Mouse (Mus musculus) thymus, adult 2 months (tissue): ENCODE data around the gene Angel1. TPM values are rescaled to one million over a fixed set of nuclear protein-coding genes. Genes with fewer than 3 reads are reported as not detected.

Source experiments
- DNase-seq: peaks from one replicate; pipeline ENCODE4 v3.0.0; 2021
- H3K27ac ChIP-seq: fragments of 200-500 bp; 2 replicates; pipeline ENCODE4 v1.5.1; 2012; ENCODE audit warnings: low read length, control low read depth; ENCODE audit not compliant: control insufficient read depth, insufficient read depth
- H3K27me3 ChIP-seq: fragments of 200-500 bp; 2 replicates; pipeline ENCODE4 v1.6.1; 2012; ENCODE audit warnings: mild to moderate bottlenecking, low read length, moderate library complexity, mixed read lengths; ENCODE audit not compliant: control insufficient read depth, insufficient read depth
- H3K36me3 ChIP-seq: fragments of 200-500 bp; 2 replicates; pipeline ENCODE4 v1.6.1; 2012; ENCODE audit warnings: mild to moderate bottlenecking, low read length, moderate library complexity; ENCODE audit not compliant: control insufficient read depth, insufficient read depth
- H3K4me1 ChIP-seq: fragments of 200-500 bp; replicated peaks from 2 replicates; pipeline ENCODE4 v1.6.1; 2012; ENCODE audit warnings: low read length; ENCODE audit not compliant: control insufficient read depth, insufficient read depth
- H3K4me3 ChIP-seq: fragments of 200-500 bp; 2 replicates; pipeline ENCODE4 v1.5.1; 2012; ENCODE audit warnings: mild to moderate bottlenecking, low read length, control low read depth, moderate library complexity; ENCODE audit not compliant: control insufficient read depth, insufficient read depth
- CTCF ChIP-seq: fragments of 200-500 bp; IDR thresholded peaks from 2 replicates; pipeline ENCODE4 v1.5.1; 2012; ENCODE audit warnings: mild to moderate bottlenecking, control low read depth, low read length, moderate library complexity, borderline replicate concordance; ENCODE audit not compliant: control insufficient read depth, poor library complexity, insufficient read depth; ENCODE audit errors: extremely low read depth
- POLR2A ChIP-seq: fragments of 200-500 bp; IDR thresholded peaks from 2 replicates; pipeline ENCODE4 v1.6.1; 2012; ENCODE audit warnings: mild to moderate bottlenecking, low read length, control low read depth, moderate library complexity; ENCODE audit not compliant: control insufficient read depth, poor library complexity, insufficient read depth; ENCODE audit errors: extremely low read depth
- WGBS: fragments of 180-500 bp; shearing (Covaris S2); methylation state at CpG from one replicate; pipeline ENCODE4 v1.1.7; 2018; 5-methylcytosine and 5-hydroxymethylcytosine counted together
- polyA plus RNA-seq: library from polyadenylated mRNA; depleted of rRNA; stranded (reverse); fragments of >200 nt; gene quantifications from 2 replicates; pipeline ENCODE4 v1.2.3, GENCODE M21; 2012; rRNA removed

The Angel1 gene
- polyA plus RNA-seq: 6.7 and 8.4 TPM in 2 replicates

DNA sequence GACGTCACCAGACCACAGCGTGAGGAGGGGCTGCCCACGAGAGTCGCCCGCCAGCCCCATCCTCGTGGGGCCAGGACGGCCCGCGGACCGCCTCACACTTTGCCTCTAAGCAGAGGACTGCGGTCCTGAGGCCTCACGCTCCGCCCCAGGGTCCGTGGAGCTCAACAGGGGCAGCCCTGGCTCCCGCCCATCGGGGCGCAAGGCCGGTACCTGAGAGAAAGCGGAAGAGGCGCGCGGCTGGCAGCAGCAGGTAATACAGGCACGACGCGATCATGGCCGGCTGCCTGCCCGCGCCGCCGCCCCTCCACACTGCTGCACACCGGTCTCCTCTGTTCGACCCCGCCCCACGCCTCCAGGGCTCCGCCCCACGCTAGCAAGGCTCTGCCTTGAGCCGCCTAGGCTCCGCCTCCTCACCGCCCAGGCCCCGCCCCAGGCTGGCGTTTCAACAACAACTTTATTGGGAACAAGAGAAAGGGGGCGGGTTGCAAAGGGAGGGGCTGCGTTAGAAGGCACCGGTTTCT, at the start of gene Angel1:
Angel1 (minus strand) TSS at position 341 of the 521 bp plus-strand sequence.
- Histone ChIP-seq H3K27me3 (no peaks in the 10 kb centered on the region), H3K27ac (no peak within 1 kb of the TSS), H3K36me3 (no peaks in the 10 kb centered on the region), H3K4me1 (no peaks in the 10 kb centered on the region; the same call in 1 of the 2 replicates), H3K4me3 (peak within 1 kb of the TSS; percentile 85)
- TF ChIP-seq POLR2A: peak; percentile 75
- TF ChIP-seq CTCF: peak; percentile 59; the same call in 1 of the 2 replicates
- under 1% methylated on average over 44 of the region's 44 CpGs for WGBS
- peak; percentile 99 for DNase-seq

DNA sequence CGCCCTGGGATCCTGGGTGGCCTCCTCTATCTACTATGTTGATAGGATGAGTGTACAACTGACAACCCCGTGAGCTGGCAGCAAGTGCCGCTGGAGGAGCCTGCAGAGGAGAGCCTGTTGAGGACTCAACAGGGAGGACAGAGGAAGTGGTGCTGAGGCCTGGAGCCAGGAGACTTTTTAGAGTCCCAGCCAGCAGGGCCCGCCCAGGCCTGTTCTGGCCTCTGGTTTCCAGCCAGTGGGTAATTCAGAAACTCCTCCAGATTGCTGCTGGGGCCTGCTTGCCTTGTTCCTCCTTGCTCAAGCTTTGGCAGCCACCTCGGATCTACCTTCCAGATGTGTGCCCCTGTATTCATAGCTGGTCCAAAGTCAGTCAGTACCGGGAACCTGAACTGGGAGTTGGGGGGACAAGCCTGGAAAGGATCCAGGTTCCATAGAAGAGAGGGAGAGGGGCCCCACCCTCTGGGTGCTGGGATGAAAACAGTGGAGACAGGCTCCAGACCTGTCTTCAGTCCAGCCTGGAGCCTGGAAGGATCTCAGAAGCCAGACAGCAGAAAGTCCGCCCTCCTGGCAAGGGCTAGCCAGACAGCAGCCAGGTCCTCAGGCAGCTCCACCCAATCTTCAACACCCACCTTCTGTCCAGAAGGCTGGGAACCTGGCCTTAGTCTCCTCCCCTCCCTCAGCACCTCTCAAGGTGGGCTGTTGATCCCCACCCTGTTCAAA, 49.5 kb upstream of the Angel1 start:
- Histone ChIP-seq H3K27me3 (no peaks in the 10 kb centered on the region), H3K4me1 (0 out of 2 replicates have a peak, but pooled peaks cover 3% of the 10 kb centered on the region), H3K36me3 (no peaks in the 10 kb centered on the region), H3K27ac (no peak overlapping the region; the same call in 1 of the 2 replicates), H3K4me3 (no peak overlapping the region)
- no peak for DNase-seq
- WGBS: 88% methylated on average over 7 of the region's 7 CpGs
- no peak for TF ChIP-seq CTCF
- TF ChIP-seq POLR2A: no peak

DNA sequence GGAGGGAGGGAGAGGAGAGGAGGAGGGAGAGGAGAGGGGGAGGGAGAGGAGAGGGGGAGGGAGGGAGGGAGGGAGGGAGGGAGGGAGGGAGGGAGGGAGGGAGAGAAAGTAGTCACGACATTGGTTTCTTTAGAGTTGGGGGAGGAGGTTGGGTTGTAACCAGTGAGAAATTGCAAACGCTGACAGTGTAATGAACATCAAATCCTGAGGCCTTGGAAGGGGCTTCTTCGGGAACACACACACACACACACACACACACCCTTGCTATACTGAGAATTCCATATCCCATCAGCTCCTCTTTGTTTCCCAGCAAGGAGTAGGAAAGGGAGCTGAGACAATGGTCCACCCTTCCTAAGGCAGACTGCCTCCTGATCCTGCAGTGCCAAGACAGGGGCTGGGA, 46.3 kb upstream of the Angel1 start:
- no peak overlapping the region for H3K27ac ChIP-seq
- DNase-seq: no peak
- 0 out of 2 replicates have a peak, but pooled peaks cover 3% of the 10 kb centered on the region for H3K4me1 ChIP-seq
- no peaks in the 10 kb centered on the region for H3K36me3 ChIP-seq
- WGBS: 57% methylated on average over 3 of the region's 3 CpGs
- H3K27me3 ChIP-seq: no peaks in the 10 kb centered on the region
- H3K4me3 ChIP-seq: no peak overlapping the region
- TF ChIP-seq CTCF: no peak
- no peak for TF ChIP-seq POLR2A

DNA sequence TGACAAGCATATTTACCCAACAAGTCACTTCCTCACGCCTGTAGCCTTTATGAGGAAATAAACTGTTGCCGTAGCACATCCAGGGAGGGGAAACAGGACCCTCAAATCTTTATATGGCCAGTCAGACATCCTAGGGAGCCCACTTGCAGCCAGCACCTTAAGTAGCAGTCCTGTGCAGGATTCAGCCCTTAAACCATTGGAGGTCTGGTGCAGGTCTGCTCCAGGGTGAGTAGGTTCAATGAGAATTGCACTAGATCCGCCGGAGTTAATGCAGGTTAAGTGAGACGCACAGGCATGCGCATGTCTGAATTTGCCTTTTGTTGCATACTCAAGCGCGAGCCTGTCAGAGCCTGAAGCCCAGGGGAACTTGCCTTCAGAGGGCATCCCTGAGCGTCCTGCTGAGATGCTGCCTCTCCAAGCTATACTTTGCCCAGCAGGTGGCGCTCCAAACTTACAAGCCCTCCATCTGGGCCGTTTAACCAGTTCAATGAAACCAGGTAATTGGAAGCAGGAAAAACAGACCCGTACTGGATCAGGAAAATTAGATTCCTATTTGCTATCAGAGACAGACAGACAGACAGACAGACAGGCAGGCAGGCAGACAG, 45.7 kb upstream of the Angel1 start:
- peak; percentile 89 for DNase-seq
- H3K27me3 ChIP-seq: no peaks in the 10 kb centered on the region
- no peak overlapping the region for H3K4me3 ChIP-seq
- no peaks in the 10 kb centered on the region for H3K36me3 ChIP-seq
- 11% methylated on average over 12 of the region's 12 CpGs for WGBS
- TF ChIP-seq CTCF: peak; percentile 89; the same call in 1 of the 2 replicates
- no peak for TF ChIP-seq POLR2A
- no peak overlapping the region for H3K27ac ChIP-seq
- 0 out of 2 replicates have a peak, but pooled peaks cover 3% of the 10 kb centered on the region for H3K4me1 ChIP-seq

DNA sequence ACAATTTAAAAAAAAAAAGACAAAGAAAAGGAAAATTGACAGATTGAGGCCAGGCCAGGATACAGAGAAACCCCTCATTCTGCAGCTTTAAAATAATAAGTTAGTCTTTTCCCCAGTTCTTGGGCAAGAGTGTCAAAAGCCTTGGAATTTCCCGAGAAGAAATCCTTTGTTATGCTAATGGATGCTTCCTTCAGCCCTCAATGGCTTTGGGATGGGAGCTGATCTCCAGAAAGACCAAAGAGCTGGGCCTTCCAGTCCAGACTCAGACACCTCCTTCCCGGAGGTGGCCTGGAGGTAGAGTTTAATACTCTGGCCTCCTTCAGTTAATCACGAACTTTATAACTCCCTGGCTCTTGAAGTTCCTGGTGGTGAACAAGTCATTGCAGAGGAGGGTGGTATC, 44.7 kb upstream of the Angel1 start:
- TF ChIP-seq CTCF (no peak), POLR2A (no peak)
- Histone ChIP-seq H3K4me1 (0 out of 2 replicates have a peak, but pooled peaks cover 3% of the 10 kb centered on the region), H3K4me3 (no peak overlapping the region), H3K36me3 (no peaks in the 10 kb centered on the region), H3K27ac (no peak overlapping the region), H3K27me3 (no peaks in the 10 kb centered on the region)
- WGBS: 83% methylated on average over 3 of the region's 3 CpGs
- DNase-seq: no peak

DNA sequence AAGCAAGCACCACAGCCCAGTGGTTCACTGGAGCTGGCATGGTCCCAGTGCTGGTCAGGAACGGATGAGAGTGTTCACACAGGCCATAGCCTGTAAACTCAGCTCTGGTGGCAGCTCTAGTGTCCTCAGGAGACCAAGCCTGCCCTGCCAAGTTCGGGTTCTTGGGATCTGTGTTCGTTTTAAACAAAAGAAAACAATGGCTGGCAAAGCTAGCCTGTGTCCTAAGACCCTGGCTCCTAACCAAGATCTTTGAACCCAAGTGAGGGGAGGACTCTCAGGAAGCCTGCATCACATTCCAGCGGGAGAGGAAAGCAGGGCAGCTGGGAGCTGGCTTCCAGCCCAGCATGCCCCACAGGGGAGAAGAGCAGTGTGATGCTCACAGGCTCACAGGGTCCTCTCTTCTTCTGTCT, 44.0 kb upstream of the Angel1 start:
- DNase-seq: no peak
- Histone ChIP-seq H3K4me3 (no peak overlapping the region), H3K36me3 (no peaks in the 10 kb centered on the region), H3K4me1 (0 out of 2 replicates have a peak, but pooled peaks cover 3% of the 10 kb centered on the region), H3K27ac (no peak overlapping the region), H3K27me3 (no peaks in the 10 kb centered on the region)
- WGBS: 79% methylated on average over 4 of the region's 4 CpGs
- TF ChIP-seq POLR2A (no peak), CTCF (no peak)
